Mouse (Mus musculus) cortical plate, adult 2 months (tissue): ENCODE data around the gene Slc32a1.

Experiments used
- CTCF ChIP-seq: fragments of 200-500 bp; IDR thresholded peaks from 2 replicates; pipeline ENCODE4 v1.5.1; 2011; ENCODE audit warnings: mild to moderate bottlenecking, control low read depth, low read length; ENCODE audit not compliant: insufficient read depth; ENCODE audit errors: extremely low read depth
- POLR2A ChIP-seq: fragments of 200-500 bp; IDR thresholded peaks from 2 replicates; pipeline ENCODE4 v1.6.1; 2011; ENCODE audit warnings: mild to moderate bottlenecking, low read length, control low read depth; ENCODE audit not compliant: insufficient read depth; ENCODE audit errors: extremely low read depth

DNA sequence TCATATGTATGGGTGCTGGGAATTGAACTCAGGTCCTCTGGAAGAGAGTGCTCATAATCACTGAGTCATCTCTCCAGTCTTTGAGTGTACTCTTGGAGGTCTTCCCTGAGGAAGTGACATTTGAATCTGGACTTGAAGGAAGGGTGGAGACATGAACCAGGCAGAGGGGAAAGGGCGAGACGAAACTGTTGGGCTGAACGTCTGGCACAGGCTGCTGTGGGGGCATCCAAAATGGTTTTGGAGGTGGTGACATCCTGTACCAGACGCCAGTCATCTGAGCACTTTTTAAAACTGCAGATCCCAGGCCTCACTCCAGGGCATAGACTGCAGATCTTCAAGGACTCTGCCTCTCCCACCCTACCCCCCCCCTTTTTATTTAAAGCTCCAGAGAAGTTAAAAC lies 45.2 kb downstream of the Slc32a1 start:
- TF ChIP-seq CTCF (no peak), POLR2A (no peak)
